Mouse (Mus musculus): Measurements from ENCODE around the gene Ptges3l. TPM values are rescaled to one million over a fixed set of nuclear protein-coding genes. Genes with fewer than 3 reads are reported as not detected.

Gene Ptges3l
- polyA plus RNA-seq, 1 experiment from 2014 or later, result 3.2 TPM

GRCm38 (mm10) chr11:101465869-101466551, 40.9 kb upstream of the Ptges3l start, which contains the start of gene Vat1:
Gene Vat1, minus strand, starts transcription at chr11:101466230.
- H3K4me2 ChIP-seq (replicated peaks), result peak within 1 kb of the TSS; percentile 90
- peak within 1 kb of the TSS; percentile 78 for H3K9ac ChIP-seq
- H3K9me3 ChIP-seq, result no peaks in the 10 kb centered on the region
- H3K4me1 ChIP-seq, result peaks cover 57% of the 10 kb centered on the region
- H3K4me3 ChIP-seq, result peak within 1 kb of the TSS; percentile 85
- H3K36me3 ChIP-seq, result peaks cover 23% of the 10 kb centered on the region
- peak; percentile 60; the same call in 1 of the 2 replicates for ATAC-seq (ENCODE audit: low FRiP score, low read depth)
- 2% methylated on average over 60 of the region's 60 CpGs for WGBS
- no peaks in the 10 kb centered on the region for H3K27me3 ChIP-seq (replicated peaks)
- peak within 1 kb of the TSS; percentile 66 for H3K27ac ChIP-seq

DNA sequence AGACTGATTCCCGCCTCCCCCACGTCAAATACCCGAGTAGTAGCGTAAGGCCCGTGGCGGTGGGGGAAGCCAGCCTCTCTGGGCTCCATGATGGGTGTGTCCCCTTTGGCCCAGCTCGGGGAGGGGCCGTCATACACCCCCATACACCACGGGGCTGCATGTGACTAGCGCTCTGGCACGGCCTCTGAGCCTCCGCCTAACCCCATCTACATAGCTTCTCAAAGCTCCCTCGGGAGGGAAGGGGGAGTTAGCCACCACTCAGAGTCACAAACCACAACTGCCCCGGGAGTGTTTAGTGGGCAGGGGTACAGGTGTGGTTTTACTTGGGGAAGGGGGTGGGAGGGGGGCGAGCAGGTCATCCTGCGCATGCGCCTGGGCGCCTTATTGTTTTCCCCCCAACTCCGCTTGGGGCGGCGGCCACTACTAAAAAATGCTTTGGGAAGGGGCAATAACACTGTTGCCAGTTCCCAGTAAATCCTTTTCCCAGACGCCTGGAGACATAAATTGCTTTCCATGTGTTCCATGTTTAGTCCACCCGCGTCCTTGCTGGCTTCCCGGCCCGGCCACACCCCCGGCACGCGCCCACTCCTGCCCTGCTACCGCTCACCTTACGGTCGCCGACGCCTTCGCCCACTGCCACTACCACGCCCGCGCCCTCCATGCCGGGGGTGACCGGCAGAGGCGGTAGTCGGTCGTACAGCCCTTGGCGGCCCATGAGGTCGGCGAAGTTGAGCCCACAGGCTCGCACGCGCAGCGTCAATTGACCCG, 40.2 kb upstream of the Ptges3l start:
- H3K27me3 ChIP-seq (replicated peaks), result no peaks in the 10 kb centered on the region
- H3K4me2 ChIP-seq (replicated peaks), result peak overlapping the region; percentile 90
- WGBS, result under 1% methylated on average over 51 of the region's 51 CpGs
- peaks cover 24% of the 10 kb centered on the region for H3K36me3 ChIP-seq
- peak overlapping the region; percentile 78 for H3K9ac ChIP-seq
- peak; percentile 25 for ATAC-seq (ENCODE audit: low FRiP score, low read depth)
- peaks cover 54% of the 10 kb centered on the region for H3K4me1 ChIP-seq
- H3K4me3 ChIP-seq, result peak overlapping the region; percentile 85
- no peaks in the 10 kb centered on the region for H3K9me3 ChIP-seq
- peak overlapping the region; percentile 66 for H3K27ac ChIP-seq

- no peak for ATAC-seq (ENCODE audit: low FRiP score, low read depth)
- Histone ChIP-seq H3K4me3 (peak within 1 kb of the TSS; percentile 85), H3K4me1 (peaks cover 49% of the 10 kb centered on the region), H3K27me3 (replicated peaks) (no peaks in the 10 kb centered on the region), H3K4me2 (replicated peaks) (peak within 1 kb of the TSS; percentile 90), H3K27ac (peak within 1 kb of the TSS; percentile 66), H3K9ac (peak within 1 kb of the TSS; percentile 78), H3K36me3 (peaks cover 32% of the 10 kb centered on the region), H3K9me3 (no peaks in the 10 kb centered on the region)
- WGBS, result 16% methylated on average over 12 of the region's 12 CpGs
These were observed 39.3 kb upstream of the Ptges3l start, which contains the start of gene Rnd2 for GRCm38 (mm10) chr11:101464211-101465100. Gene Rnd2, plus strand, starts transcription at chr11:101464999.

DNA sequence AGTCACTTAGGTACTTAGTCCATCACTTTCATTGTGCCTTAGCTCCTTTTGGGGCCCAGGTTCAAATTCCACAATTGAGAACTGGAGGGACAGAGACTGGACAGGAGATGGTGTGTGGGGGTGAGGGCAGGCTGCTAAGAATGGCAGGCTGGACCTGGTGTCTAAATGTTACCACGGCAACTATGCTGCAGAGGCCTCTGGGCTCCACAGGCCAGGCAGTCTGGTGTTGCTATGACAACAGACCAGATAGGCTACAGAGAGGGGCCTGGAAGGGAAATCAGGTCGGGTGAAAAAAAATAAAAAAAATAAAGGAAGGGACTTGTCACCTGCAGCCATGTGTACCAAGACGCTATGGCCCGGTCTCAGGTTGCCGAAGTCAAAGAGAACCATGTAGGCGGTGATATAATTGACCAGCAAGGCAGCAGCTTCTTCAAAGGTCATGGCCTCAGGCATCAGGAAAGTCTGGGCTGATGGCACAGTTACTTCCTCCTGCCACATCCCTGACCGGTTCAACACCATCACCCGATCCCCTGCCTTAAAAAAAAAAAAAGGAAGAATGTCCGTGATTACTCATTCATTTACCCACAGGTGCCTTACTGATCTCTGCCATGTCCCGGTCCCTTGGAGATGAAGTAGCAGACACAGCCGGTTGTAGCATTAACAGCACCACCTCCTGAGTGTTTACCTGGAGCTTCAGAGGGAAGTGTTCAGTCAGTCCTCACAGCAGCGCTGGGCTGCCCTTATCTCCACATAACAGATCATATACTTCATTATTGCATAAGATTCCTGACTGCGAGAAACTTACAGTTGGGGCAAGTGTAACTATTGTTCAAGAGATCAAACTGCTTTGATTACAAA, 37.7 kb upstream of the Ptges3l start:
- ATAC-seq (ENCODE audit: low FRiP score, low read depth), result no peak
- peak overlapping the region; percentile 90 for H3K4me2 ChIP-seq (replicated peaks)
- H3K36me3 ChIP-seq, result peaks cover 49% of the 10 kb centered on the region
- H3K4me3 ChIP-seq, result no peak overlapping the region
- no peaks in the 10 kb centered on the region for H3K9me3 ChIP-seq
- H3K4me1 ChIP-seq, result peaks cover 41% of the 10 kb centered on the region
- H3K27ac ChIP-seq, result no peak overlapping the region
- 36% methylated on average over 13 of the region's 13 CpGs for WGBS
- H3K27me3 ChIP-seq (replicated peaks), result no peaks in the 10 kb centered on the region
- no peak overlapping the region for H3K9ac ChIP-seq

DNA sequence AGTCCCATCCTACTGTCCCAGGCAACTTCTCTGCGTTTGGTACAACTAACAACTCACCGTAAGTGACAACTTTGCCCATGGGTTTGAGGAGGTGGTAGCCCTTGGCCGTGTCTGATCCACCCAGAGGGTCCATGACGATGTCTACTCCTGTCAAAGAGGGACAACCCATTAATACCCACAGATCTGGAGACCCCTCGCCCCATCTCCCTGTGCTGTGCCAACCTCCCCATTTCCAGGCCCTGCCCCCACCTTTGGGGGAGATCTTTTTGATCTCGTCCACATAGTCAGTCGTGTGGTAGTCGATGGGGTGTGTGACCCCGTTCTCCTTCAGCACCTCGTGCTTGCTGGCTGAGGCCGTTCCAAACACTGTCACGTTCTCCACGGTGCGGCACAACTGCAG, 37.0 kb upstream of the Ptges3l start:
- H3K9me3 ChIP-seq, result no peaks in the 10 kb centered on the region
- ATAC-seq (ENCODE audit: low FRiP score, low read depth), result no peak
- no peak overlapping the region for H3K27ac ChIP-seq
- peak overlapping the region; percentile 90; the same call in 1 of the 2 replicates for H3K4me2 ChIP-seq (replicated peaks)
- H3K27me3 ChIP-seq (replicated peaks), result no peaks in the 10 kb centered on the region
- peaks cover 55% of the 10 kb centered on the region for H3K36me3 ChIP-seq
- H3K4me1 ChIP-seq, result peaks cover 38% of the 10 kb centered on the region
- no peak overlapping the region for H3K4me3 ChIP-seq
- no peak overlapping the region for H3K9ac ChIP-seq
- 69% methylated on average over 14 of the region's 14 CpGs for WGBS

- Histone ChIP-seq H3K4me3 (no peak overlapping the region), H3K36me3 (peaks cover 55% of the 10 kb centered on the region), H3K27me3 (replicated peaks) (no peaks in the 10 kb centered on the region), H3K4me1 (peaks cover 33% of the 10 kb centered on the region), H3K9me3 (no peaks in the 10 kb centered on the region), H3K27ac (no peak overlapping the region), H3K4me2 (replicated peaks) (no peak overlapping the region), H3K9ac (no peak overlapping the region)
- 90% methylated on average over 15 of the region's 15 CpGs for WGBS
- no peak for ATAC-seq (ENCODE audit: low FRiP score, low read depth)
These were observed 35.2 kb upstream of the Ptges3l start for GRCm38 (mm10) chr11:101460321-101460720.

DNA sequence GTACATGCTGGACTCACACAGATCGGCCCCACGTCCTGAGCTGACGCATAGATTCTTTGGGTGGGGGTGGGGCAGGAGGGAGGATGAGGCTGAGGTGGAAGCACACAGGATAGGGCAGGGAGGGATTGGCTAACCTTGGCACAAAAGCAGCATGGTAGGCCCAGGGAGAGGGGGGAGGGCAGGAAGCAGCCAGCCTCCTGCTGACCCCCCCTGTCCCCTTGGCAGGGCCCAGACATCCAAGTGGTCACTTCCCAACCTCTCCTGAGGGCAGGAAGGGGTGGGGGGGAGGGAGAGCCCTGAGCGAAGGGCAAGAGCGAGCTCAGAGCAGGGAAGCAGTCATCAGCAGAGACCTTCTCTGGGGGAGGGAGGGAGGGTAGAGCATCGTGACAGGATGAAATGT, 34.6 kb upstream of the Ptges3l start:
- no peak for ATAC-seq (ENCODE audit: low FRiP score, low read depth)
- Histone ChIP-seq H3K36me3 (peaks cover 55% of the 10 kb centered on the region), H3K4me1 (peaks cover 30% of the 10 kb centered on the region), H3K4me3 (no peak overlapping the region), H3K27me3 (replicated peaks) (no peaks in the 10 kb centered on the region), H3K9ac (no peak overlapping the region), H3K9me3 (no peaks in the 10 kb centered on the region), H3K4me2 (replicated peaks) (no peak overlapping the region), H3K27ac (no peak overlapping the region)
- WGBS, result 54% methylated on average over 6 of the region's 6 CpGs

- Histone ChIP-seq H3K36me3 (peaks cover 55% of the 10 kb centered on the region), H3K27ac (no peak overlapping the region), H3K4me2 (replicated peaks) (no peak overlapping the region), H3K9me3 (no peaks in the 10 kb centered on the region), H3K9ac (no peak overlapping the region), H3K4me1 (peaks cover 19% of the 10 kb centered on the region), H3K27me3 (replicated peaks) (no peaks in the 10 kb centered on the region), H3K4me3 (no peak overlapping the region)
- no peak for ATAC-seq (ENCODE audit: low FRiP score, low read depth)
- 80% methylated on average over 12 of the region's 12 CpGs for WGBS
These were observed 33.1 kb upstream of the Ptges3l start for GRCm38 (mm10) chr11:101458217-101458616.

DNA sequence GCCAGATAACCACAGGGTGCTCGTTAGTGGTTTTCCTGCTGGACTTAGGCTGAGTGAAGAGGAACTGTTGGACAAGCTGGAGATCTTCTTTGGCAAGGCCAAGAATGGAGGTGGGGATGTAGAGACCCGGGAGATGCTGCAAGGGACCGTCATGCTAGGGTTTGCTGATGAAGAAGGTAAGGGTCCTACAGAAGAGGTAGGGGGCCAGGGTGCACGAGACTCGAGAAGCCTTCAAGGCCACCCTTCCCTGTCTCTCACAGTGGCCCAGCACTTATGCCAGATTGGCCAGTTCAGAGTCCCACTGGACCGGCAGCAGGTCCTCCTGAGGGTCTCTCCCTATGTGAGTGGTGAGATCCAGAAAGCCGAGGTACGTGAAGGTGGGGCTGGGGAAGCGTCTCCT, 32.5 kb upstream of the Ptges3l start:
- peaks cover 54% of the 10 kb centered on the region for H3K36me3 ChIP-seq
- 89% methylated on average over 9 of the region's 9 CpGs for WGBS
- no peak overlapping the region for H3K4me2 ChIP-seq (replicated peaks)
- no peaks in the 10 kb centered on the region for H3K27me3 ChIP-seq (replicated peaks)
- ATAC-seq (ENCODE audit: low FRiP score, low read depth), result no peak
- no peak overlapping the region for H3K27ac ChIP-seq
- H3K4me1 ChIP-seq, result peaks cover 14% of the 10 kb centered on the region
- no peak overlapping the region for H3K9ac ChIP-seq
- H3K9me3 ChIP-seq, result no peaks in the 10 kb centered on the region
- no peak overlapping the region for H3K4me3 ChIP-seq

DNA sequence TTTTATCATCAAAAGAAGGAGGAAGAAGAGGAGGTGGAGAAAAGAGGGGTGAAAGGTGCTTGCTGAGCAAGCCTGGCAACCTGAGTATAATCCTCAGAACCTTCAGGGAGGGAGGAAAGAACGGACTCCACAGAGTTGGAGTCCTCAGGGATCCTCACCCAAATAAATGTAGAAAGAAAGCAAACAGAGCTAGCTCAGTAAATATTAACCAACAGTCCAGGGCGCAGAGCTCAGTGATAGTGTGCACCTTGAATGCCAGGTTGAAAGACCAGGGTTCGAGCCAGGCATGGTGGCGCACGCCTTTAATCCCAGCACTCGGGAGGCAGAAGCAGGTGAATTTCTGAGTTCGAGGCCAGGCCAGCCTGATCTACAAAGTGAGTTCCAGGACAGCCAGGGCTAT, 30.5 kb upstream of the Ptges3l start:
- no peak overlapping the region for H3K4me2 ChIP-seq (replicated peaks)
- no peak overlapping the region for H3K9ac ChIP-seq
- H3K27me3 ChIP-seq (replicated peaks), result no peaks in the 10 kb centered on the region
- peaks cover 7% of the 10 kb centered on the region for H3K4me1 ChIP-seq
- no peak overlapping the region for H3K4me3 ChIP-seq
- WGBS, result 88% methylated on average over 7 of the region's 7 CpGs
- H3K36me3 ChIP-seq, result peaks cover 35% of the 10 kb centered on the region
- ATAC-seq (ENCODE audit: low FRiP score, low read depth), result no peak
- H3K9me3 ChIP-seq, result no peaks in the 10 kb centered on the region
- H3K27ac ChIP-seq, result no peak overlapping the region

- no peak overlapping the region for H3K4me2 ChIP-seq (replicated peaks)
- no peaks in the 10 kb centered on the region for H3K27me3 ChIP-seq (replicated peaks)
- no peaks in the 10 kb centered on the region for H3K9me3 ChIP-seq
- no peak for ATAC-seq (ENCODE audit: low FRiP score, low read depth)
- 61% methylated on average over 6 of the region's 6 CpGs for WGBS
- H3K27ac ChIP-seq, result no peak overlapping the region
- H3K36me3 ChIP-seq, result peaks cover 25% of the 10 kb centered on the region
- H3K4me3 ChIP-seq, result no peak overlapping the region
- H3K4me1 ChIP-seq, result peaks cover 7% of the 10 kb centered on the region
- H3K9ac ChIP-seq, result no peak overlapping the region
These were observed 29.6 kb upstream of the Ptges3l start for GRCm38 (mm10) chr11:101454702-101455101.
